Mouse (Mus musculus): ENCODE measurements around the gene Nmral1. TPM values are rescaled to one million over a fixed set of nuclear protein-coding genes. Genes with fewer than 3 reads are reported as not detected.

Nmral1 gene
- polyA plus RNA-seq, 1 experiment from 2014 or later, result 80.9 TPM

DNA sequence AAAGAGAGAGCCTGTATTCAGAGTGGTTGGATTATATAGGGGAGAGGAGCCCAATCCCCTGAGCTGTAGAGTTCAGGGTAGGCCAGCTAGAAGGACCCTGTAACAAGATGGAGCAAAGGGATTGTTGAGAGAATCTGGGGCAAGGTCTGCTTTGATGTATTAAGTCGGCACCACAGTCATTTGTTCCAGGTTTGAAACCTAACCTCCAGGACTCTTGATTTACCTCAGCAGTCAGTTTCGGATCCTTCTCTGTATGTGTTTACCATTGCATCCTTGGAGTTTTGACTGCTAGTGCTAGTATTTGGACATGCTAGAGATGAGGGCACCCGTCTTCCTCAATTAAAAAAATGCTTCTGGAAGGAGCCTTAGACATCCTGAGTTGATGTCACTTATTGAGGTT lies 33.0 kb upstream of the Nmral1 start:
- Histone ChIP-seq H3K9me3 (ENCODE audit: control insufficient read depth, low read length) (no peaks in the 10 kb centered on the region), H3K36me3 (ENCODE audit: control insufficient read depth, insufficient read depth, low read length) (no peaks in the 10 kb centered on the region), H3K4me3 (replicated peaks; ENCODE audit: low read depth, low read length) (no peak overlapping the region), H3K27ac (replicated peaks; ENCODE audit: low read depth, low read length) (no peak overlapping the region), H3K4me2 (ENCODE audit: low read length) (no peak overlapping the region), H3K9ac (replicated peaks; ENCODE audit: low read length) (no peak overlapping the region), H3K27me3 (ENCODE audit: control insufficient read depth, insufficient read depth, low read length) (no peaks in the 10 kb centered on the region), H3K4me1 (ENCODE audit: control insufficient read depth, insufficient read depth, low read length) (peaks cover under 1% of the 10 kb centered on the region; the same call in 1 of the 2 replicates)
- WGBS, result 97% methylated on average over 3 of the region's 3 CpGs
- DNase-seq, result no peak
- ATAC-seq (ENCODE audit: low FRiP score, low TSS enrichment), result no peak

- no peak overlapping the region for H3K4me2 ChIP-seq (ENCODE audit: low read length)
- no peak for ATAC-seq (ENCODE audit: low FRiP score, low TSS enrichment)
- no peak overlapping the region for H3K9ac ChIP-seq (replicated peaks; ENCODE audit: low read length)
- H3K4me1 ChIP-seq (ENCODE audit: control insufficient read depth, insufficient read depth, low read length), result no peaks in the 10 kb centered on the region
- H3K36me3 ChIP-seq (ENCODE audit: control insufficient read depth, insufficient read depth, low read length), result no peaks in the 10 kb centered on the region
- 97% methylated on average over 1 of the region's 1 CpGs for WGBS
- no peak overlapping the region for H3K27ac ChIP-seq (replicated peaks; ENCODE audit: low read depth, low read length)
- H3K27me3 ChIP-seq (ENCODE audit: control insufficient read depth, insufficient read depth, low read length), result no peaks in the 10 kb centered on the region
- DNase-seq, result no peak
- no peak overlapping the region for H3K4me3 ChIP-seq (replicated peaks; ENCODE audit: low read depth, low read length)
- H3K9me3 ChIP-seq (ENCODE audit: control insufficient read depth, low read length), result no peaks in the 10 kb centered on the region
Measured at GRCm38 (mm10) chr16:4742186-4742585, 23.0 kb upstream of the Nmral1 start.

GRCm38 (mm10) chr16:4739994-4740393 lies 20.8 kb upstream of the Nmral1 start:
- H3K4me1 ChIP-seq (ENCODE audit: control insufficient read depth, insufficient read depth, low read length), result no peaks in the 10 kb centered on the region
- no peaks in the 10 kb centered on the region for H3K27me3 ChIP-seq (ENCODE audit: control insufficient read depth, insufficient read depth, low read length)
- H3K36me3 ChIP-seq (ENCODE audit: control insufficient read depth, insufficient read depth, low read length), result no peaks in the 10 kb centered on the region
- WGBS, result 89% methylated on average over 2 of the region's 2 CpGs
- no peaks in the 10 kb centered on the region for H3K9me3 ChIP-seq (ENCODE audit: control insufficient read depth, low read length)
- DNase-seq (no peak), ATAC-seq (ENCODE audit: low FRiP score, low TSS enrichment) (no peak)
- H3K4me2 ChIP-seq (ENCODE audit: low read length), result no peak overlapping the region
- H3K27ac ChIP-seq (replicated peaks; ENCODE audit: low read depth, low read length), result no peak overlapping the region
- no peak overlapping the region for H3K9ac ChIP-seq (replicated peaks; ENCODE audit: low read length)
- H3K4me3 ChIP-seq (replicated peaks; ENCODE audit: low read depth, low read length), result no peak overlapping the region

DNA sequence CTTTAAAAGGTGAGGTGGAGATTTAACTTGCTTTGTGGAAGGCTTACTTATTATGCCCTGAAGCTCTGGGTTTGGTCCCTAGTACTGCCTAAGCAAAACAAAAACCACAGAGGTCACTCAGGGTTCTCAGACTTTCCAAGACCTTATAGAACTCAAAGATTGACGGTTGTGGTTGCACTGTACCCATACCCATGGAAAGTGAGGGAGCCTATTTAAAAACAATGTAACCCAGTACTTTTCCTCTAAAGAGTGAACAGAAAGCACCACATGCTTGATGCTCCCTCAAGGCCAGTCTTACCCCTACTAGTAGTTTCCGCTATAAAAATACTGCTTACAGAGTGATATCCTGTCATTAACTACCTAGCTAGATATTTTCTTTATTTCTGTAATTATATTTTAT lies 17.1 kb upstream of the Nmral1 start:
- no peaks in the 10 kb centered on the region for H3K9me3 ChIP-seq (ENCODE audit: control insufficient read depth, low read length)
- no peak overlapping the region for H3K4me3 ChIP-seq (replicated peaks; ENCODE audit: low read depth, low read length)
- H3K9ac ChIP-seq (replicated peaks; ENCODE audit: low read length), result no peak overlapping the region
- 91% methylated on average over 2 of the region's 2 CpGs for WGBS
- DNase-seq (no peak), ATAC-seq (ENCODE audit: low FRiP score, low TSS enrichment) (no peak)
- no peak overlapping the region for H3K4me2 ChIP-seq (ENCODE audit: low read length)
- no peaks in the 10 kb centered on the region for H3K27me3 ChIP-seq (ENCODE audit: control insufficient read depth, insufficient read depth, low read length)
- no peaks in the 10 kb centered on the region for H3K4me1 ChIP-seq (ENCODE audit: control insufficient read depth, insufficient read depth, low read length)
- no peaks in the 10 kb centered on the region for H3K36me3 ChIP-seq (ENCODE audit: control insufficient read depth, insufficient read depth, low read length)
- no peak overlapping the region for H3K27ac ChIP-seq (replicated peaks; ENCODE audit: low read depth, low read length)

DNA sequence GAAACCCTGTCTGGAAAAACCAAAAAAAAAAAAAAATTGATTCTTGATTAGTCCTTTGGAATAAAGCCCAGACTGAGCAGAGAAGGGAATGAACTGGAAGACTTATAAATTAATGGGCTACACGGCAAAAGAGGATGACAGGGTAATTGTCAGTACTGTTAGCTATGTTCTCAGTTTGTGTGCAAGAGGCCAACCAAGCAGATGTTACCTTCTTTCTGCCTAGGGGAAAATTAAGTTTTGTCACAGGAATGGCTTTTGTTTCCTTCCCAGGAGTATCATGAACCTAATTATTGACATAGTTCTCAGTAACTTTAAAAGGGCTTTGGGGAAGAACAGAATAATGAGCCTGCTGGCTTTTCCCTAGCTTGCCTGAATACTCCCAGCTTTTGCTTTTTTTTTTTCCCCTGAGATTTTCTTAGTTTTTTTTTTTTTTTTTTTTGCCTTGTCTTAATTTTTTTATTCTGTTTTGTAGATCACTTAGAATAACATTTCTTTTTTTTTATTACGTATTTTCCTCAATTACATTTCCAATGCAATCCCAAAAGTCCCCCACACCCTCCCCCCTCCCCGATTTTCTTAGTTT lies 11.7 kb upstream of the Nmral1 start:
- Histone ChIP-seq H3K4me2 (ENCODE audit: low read length) (no peak overlapping the region), H3K27me3 (ENCODE audit: control insufficient read depth, insufficient read depth, low read length) (no peaks in the 10 kb centered on the region), H3K4me1 (ENCODE audit: control insufficient read depth, insufficient read depth, low read length) (peaks cover 14% of the 10 kb centered on the region), H3K4me3 (replicated peaks; ENCODE audit: low read depth, low read length) (no peak overlapping the region), H3K9me3 (ENCODE audit: control insufficient read depth, low read length) (no peaks in the 10 kb centered on the region), H3K9ac (replicated peaks; ENCODE audit: low read length) (no peak overlapping the region), H3K27ac (replicated peaks; ENCODE audit: low read depth, low read length) (no peak overlapping the region), H3K36me3 (ENCODE audit: control insufficient read depth, insufficient read depth, low read length) (no peaks in the 10 kb centered on the region)
- WGBS, result 81% methylated on average over 3 of the region's 3 CpGs
- no peak for ATAC-seq (ENCODE audit: low FRiP score, low TSS enrichment)
- DNase-seq, result no peak

DNA sequence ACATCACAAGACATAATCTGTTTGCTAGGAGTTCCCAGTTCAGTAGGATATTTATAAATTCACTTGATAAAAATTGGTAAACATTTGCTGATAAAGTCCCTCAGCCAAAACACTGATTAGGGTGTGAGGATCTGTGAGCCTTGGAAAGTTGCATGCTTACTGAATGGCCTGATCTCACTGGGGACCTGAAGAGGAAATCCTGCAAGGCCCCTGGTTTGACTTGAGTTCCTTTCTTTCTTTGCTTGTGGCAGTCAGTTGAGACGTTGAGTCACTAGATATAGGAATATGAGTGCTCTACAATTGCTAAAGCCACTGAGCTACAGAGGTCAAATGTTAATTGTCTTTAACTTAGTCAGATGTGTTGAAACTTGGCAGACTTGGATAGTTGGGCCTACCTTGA lies 8.8 kb upstream of the Nmral1 start:
- ATAC-seq (ENCODE audit: low FRiP score, low TSS enrichment), result no peak

GRCm38 (mm10) chr16:4727526-4727925 lies 8.4 kb upstream of the Nmral1 start:
- no peak for DNase-seq
- Histone ChIP-seq H3K9ac (replicated peaks; ENCODE audit: low read length) (no peak overlapping the region), H3K4me3 (replicated peaks; ENCODE audit: low read depth, low read length) (no peak overlapping the region), H3K27me3 (ENCODE audit: control insufficient read depth, insufficient read depth, low read length) (no peaks in the 10 kb centered on the region), H3K4me1 (ENCODE audit: control insufficient read depth, insufficient read depth, low read length) (peaks cover 14% of the 10 kb centered on the region), H3K4me2 (ENCODE audit: low read length) (peak overlapping the region; percentile 85), H3K9me3 (ENCODE audit: control insufficient read depth, low read length) (no peaks in the 10 kb centered on the region), H3K36me3 (ENCODE audit: control insufficient read depth, insufficient read depth, low read length) (no peaks in the 10 kb centered on the region), H3K27ac (replicated peaks; ENCODE audit: low read depth, low read length) (no peak overlapping the region)
- 100% methylated on average over 1 of the region's 1 CpGs for WGBS
- no peak for ATAC-seq (ENCODE audit: low FRiP score, low TSS enrichment)

More for the DNA sequence above, 8.8 kb upstream of the Nmral1 start:
- H3K4me3 ChIP-seq (replicated peaks; ENCODE audit: low read depth, low read length), result no peak overlapping the region
- H3K9me3 ChIP-seq (ENCODE audit: control insufficient read depth, low read length), result no peaks in the 10 kb centered on the region
- no peak overlapping the region for H3K27ac ChIP-seq (replicated peaks; ENCODE audit: low read depth, low read length)
- DNase-seq, result no peak
- H3K27me3 ChIP-seq (ENCODE audit: control insufficient read depth, insufficient read depth, low read length), result no peaks in the 10 kb centered on the region
- WGBS, result 68% methylated on average over 1 of the region's 1 CpGs
- no peaks in the 10 kb centered on the region for H3K36me3 ChIP-seq (ENCODE audit: control insufficient read depth, insufficient read depth, low read length)
- no peak overlapping the region for H3K9ac ChIP-seq (replicated peaks; ENCODE audit: low read length)
- H3K4me2 ChIP-seq (ENCODE audit: low read length), result no peak overlapping the region
- peaks cover 14% of the 10 kb centered on the region for H3K4me1 ChIP-seq (ENCODE audit: control insufficient read depth, insufficient read depth, low read length)

DNA sequence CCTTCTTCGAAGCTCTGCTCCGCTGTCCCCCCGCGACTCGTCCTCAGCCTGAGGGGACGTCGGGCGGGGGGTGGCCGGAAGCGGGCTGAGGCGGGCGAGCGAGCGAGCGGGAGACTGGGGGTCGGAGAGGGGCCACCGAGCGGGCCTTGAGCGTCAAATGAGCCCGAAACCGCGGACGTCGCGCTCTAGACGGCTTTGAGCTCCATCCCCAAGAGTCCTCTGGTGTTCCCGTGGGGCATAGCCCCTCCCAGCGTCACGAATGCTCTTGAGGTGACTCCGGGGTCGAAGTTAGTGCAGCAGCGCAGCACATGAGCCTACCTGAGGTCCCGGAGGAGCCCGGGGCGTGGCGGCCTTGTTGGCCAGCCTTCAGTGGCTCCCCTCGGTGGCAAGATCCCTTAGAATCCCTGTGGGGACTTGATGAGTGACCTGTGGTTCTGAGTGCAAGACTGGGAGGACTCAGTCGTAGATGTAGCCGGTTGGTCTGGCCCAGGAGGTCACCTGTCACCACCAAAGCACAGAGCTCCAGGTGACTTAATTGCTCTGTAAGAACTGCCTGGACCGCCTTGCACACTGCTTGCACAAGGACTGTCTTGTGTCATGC lies 7.5 kb upstream of the Nmral1 start:
- ATAC-seq (ENCODE audit: low FRiP score, low TSS enrichment) (peak; percentile 3; the same call in 1 of the 2 replicates), DNase-seq (no peak)
- H3K4me3 ChIP-seq (replicated peaks; ENCODE audit: low read depth, low read length), result peak overlapping the region; percentile 90
- no peaks in the 10 kb centered on the region for H3K36me3 ChIP-seq (ENCODE audit: control insufficient read depth, insufficient read depth, low read length)
- under 1% methylated on average over 40 of the region's 40 CpGs for WGBS
- H3K27ac ChIP-seq (replicated peaks; ENCODE audit: low read depth, low read length), result peak overlapping the region; percentile 79
- peak overlapping the region; percentile 91 for H3K9ac ChIP-seq (replicated peaks; ENCODE audit: low read length)
- no peaks in the 10 kb centered on the region for H3K27me3 ChIP-seq (ENCODE audit: control insufficient read depth, insufficient read depth, low read length)
- H3K4me1 ChIP-seq (ENCODE audit: control insufficient read depth, insufficient read depth, low read length), result peaks cover 14% of the 10 kb centered on the region
- peak overlapping the region; percentile 85 for H3K4me2 ChIP-seq (ENCODE audit: low read length)
- no peaks in the 10 kb centered on the region for H3K9me3 ChIP-seq (ENCODE audit: control insufficient read depth, low read length)

All from midbrain, embryonic 14.5 days (tissue).